Mouse (Mus musculus): ENCODE data around the gene Dapk2.

Dapk2 gene

DNA sequence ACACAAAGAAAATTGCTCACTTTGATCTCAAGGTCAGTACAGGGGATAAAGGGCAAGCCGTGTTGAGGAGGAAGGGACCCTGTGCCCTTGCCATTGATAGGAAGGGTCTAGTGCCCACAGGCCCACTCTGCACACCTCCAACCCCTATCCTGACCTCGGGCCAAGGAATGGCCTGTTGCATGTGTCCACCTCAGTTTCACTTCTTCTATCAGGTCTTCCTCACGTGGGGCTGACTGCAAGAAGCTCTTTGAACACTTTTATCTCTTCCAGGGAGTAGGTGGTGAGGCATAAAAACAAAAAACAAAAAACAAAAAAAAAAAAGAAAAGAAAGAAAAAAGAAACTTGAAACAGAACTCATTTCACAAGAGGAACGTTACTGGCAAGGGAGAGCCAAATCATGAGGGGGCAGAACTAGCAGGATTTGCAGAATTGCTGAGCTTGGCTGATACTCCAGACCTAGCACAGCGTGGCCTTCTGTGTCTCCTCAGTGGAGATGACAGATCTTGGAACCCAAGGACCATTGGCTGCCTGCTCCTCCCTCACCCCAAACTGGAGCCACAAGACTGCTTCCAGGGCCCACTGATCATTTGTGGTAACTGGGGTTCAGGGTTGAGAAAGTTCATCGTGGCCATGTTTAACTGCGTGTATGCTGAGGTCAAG, 73.9 kb downstream of the Dapk2 start:
- DNase-seq (ENCODE audit: low spot score), result no peak

DNA sequence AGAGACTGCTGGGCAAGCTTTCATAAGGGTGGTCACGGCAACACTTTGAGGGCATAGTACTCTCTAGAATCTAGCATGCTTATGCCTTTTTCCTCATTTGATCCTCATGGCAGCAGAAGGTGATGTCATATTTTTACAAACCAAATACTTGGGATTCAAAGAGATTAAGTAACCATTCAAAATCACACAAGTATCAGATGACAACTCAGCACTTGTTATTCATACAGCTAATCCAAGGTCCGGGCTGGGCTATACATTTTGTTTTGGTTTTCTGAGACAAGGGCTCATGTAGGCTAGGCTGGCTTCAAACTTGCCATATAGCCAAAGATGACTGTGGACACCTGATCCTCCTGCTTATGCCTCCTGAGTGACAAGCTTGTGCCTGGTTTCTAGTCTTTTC, 78.6 kb downstream of the Dapk2 start:
- DNase-seq (ENCODE audit: low spot score), result no peak

GRCm38 (mm10) chr9:66237742-66238141, 79.7 kb downstream of the Dapk2 start:
- no peak for DNase-seq (ENCODE audit: low spot score)

GRCm38 (mm10) chr9:66239173-66239572, 81.2 kb downstream of the Dapk2 start:
- DNase-seq (ENCODE audit: low spot score), result no peak

- no peak for DNase-seq (ENCODE audit: low spot score)
Measured at GRCm38 (mm10) chr9:66239691-66240090, 81.7 kb downstream of the Dapk2 start.

GRCm38 (mm10) chr9:66240493-66240892, 82.5 kb downstream of the Dapk2 start:
- DNase-seq (ENCODE audit: low spot score), result no peak

GRCm38 (mm10) chr9:66240991-66241390, 83.0 kb downstream of the Dapk2 start:
- no peak for DNase-seq (ENCODE audit: low spot score)

DNA sequence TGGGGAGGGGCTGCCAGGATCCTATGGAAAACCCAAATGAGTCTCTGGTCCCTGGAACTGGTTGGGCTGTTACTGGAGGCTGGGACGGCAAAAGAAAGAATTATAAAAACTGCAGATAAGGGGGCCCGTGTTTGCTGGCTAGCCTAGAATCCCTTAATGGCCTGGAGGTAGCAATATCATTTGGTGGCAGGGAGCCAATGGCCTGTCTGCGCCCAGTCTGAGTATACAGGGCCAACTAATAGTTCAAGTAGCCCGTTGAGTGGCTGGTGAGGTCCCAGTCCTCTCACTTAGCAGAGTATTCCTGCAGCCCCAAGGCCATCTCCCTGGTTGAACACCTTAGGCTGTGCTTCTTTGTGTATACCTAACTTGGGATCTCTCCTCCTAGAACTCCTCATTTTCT, 83.7 kb downstream of the Dapk2 start:
- no peak for DNase-seq (ENCODE audit: low spot score)

GRCm38 (mm10) chr9:66243240-66243639, 85.2 kb downstream of the Dapk2 start:
- DNase-seq (ENCODE audit: low spot score), result no peak

GRCm38 (mm10) chr9:66244079-66244478, 86.1 kb downstream of the Dapk2 start:
- no peak for DNase-seq (ENCODE audit: low spot score)

DNA sequence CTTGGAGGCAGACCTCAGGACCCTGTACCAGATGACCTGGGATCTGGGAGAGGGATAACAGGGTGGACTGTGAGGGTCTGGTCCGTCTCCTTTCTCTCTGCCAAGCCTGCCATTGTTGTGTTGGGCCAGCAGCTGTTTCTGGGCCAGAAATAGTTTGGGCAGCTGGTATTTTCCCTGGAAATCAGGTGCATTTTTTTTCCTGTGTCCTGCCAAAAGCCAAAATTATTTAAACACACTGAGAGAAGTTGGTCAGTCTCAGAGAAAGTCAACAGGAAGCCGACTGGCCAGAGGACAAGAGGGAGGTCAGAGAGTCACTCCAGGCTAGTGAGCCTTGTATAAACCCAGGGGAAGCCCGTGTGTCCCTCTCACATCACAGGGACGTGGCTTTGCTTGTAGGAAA, 87.7 kb downstream of the Dapk2 start:
- DNase-seq (ENCODE audit: low spot score), result no peak

DNA sequence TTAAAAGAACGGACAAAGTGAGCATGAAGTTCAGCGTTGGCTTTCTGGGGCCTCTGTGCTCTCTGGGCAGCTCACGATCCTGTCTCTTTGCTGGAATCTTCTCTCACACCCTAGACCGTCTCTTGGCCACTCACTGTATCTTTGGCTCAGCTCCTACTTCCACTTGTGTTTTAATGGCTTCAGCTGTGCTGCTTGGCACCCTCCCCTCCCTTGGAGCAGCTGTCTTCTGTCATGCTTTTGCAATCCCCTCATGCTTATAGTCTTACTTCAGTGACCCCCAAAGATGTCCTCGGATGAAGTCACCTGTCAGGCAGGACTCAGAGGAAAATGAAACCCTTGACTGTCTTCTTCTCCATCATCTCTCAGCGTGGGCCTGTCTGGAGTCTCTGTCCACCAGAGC, 91.3 kb downstream of the Dapk2 start:
- no peak for DNase-seq (ENCODE audit: low spot score)

DNA sequence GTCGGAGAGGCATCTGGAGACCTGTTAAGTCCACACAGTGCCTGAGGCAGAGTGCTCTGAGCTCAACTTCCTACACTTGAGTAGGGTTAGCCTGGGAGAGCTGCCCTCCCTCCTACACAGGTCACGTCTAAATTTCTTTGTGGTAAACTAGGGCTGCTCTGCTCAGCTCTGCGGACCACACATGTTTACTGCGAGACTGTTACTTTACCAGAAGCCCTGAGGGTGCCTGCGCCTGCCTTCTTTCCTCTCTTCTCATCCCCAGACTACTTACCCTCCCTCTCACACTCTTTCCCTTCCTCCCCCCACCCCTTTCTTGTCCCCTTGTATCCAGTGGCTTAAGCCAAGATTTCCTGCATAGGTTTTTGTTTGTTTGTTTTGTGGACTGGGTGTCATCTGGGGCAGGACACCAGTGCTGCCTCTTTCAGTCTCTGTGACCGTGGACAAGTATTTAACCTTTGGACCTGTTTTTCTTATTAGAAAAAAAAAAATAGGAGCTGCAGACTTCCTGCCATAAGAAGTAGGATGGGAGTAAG, 93.2 kb downstream of the Dapk2 start:
- peak; percentile 69 for DNase-seq (ENCODE audit: low spot score)

GRCm38 (mm10) chr9:66261741-66262140, 103.7 kb downstream of the Dapk2 start:
- no peak for DNase-seq (ENCODE audit: low spot score)

- no peak for DNase-seq (ENCODE audit: low spot score)
Measured at GRCm38 (mm10) chr9:66263701-66264100, 105.7 kb downstream of the Dapk2 start.

- no peak for DNase-seq (ENCODE audit: low spot score)
Measured at GRCm38 (mm10) chr9:66265645-66266044, 107.6 kb downstream of the Dapk2 start.

- DNase-seq (ENCODE audit: low spot score), result no peak
Measured at GRCm38 (mm10) chr9:66266237-66267170, 108.5 kb downstream of the Dapk2 start.

DNA sequence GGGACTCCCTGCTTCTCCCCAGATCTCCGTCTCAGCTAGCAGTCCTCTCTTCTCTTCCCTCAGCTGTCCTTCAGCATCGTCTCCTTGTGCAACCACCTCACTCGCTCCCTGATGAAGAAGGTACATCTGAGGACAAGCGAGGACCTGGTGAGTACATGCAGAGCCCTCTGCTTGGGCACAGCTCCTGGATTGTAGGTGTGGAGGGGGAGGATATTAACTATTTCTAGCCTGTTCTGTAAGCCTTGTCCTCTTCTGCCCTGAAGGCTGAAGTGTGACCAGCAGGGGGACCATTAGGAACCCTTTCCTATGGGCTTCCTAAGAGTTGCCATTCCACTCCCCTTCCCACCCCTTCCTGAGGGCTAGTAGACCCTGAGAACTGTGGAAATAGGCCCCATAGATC, 110.8 kb downstream of the Dapk2 start:
- DNase-seq (ENCODE audit: low spot score), result no peak

- no peak for DNase-seq (ENCODE audit: low spot score)
Measured at GRCm38 (mm10) chr9:66270038-66270437, 112.0 kb downstream of the Dapk2 start.

GRCm38 (mm10) chr9:66271726-66272125, 113.7 kb downstream of the Dapk2 start:
- DNase-seq (ENCODE audit: low spot score), result no peak

GRCm38 (mm10) chr9:66273632-66274031, 115.6 kb downstream of the Dapk2 start:
- no peak for DNase-seq (ENCODE audit: low spot score)

- no peak for DNase-seq (ENCODE audit: low spot score)
Measured at GRCm38 (mm10) chr9:66274657-66275056, 116.6 kb downstream of the Dapk2 start.

Measured in yolk sac, embryonic 10.5 days (tissue).